Mouse (Mus musculus): Measurements from ENCODE around the gene Anapc15. TPM values are rescaled to one million over a fixed set of nuclear protein-coding genes. Genes with fewer than 3 reads are reported as not detected.
"Not testable (repeated sequence)": the region's sequence is repeated elsewhere in the genome, so short reads cannot be mapped to it uniquely, and the experiment has no call there.

Anapc15 gene
- polyA plus RNA-seq, 1 experiment from 2014 or later: 66.3 TPM

DNA sequence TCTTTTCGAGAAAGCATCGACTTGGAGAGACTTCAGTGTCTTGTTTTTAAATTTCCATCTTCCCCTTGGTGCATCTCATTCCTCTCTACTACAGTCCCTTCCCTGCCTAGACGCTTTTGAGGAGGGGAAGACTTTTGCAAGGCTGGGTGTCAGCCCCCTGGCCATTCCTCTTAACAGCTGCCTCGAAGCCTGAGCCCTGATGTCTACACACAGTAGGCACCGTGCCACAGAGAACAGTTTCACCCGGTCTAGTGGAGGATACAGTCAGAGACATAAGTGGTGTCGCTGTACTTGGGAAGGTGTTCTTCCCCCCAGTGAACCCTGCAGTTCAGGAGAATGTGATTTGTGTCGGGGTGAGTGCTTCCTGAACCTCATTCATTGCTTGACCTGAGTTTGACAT is 43.2 kb downstream of the Anapc15 start:
- H3K4me3 ChIP-seq (ENCODE audit: low read length): peak overlapping the region; percentile 91
- H3K27ac ChIP-seq (ENCODE audit: low read length): peak overlapping the region; percentile 99
- ATAC-seq: no peak
- peak overlapping the region; percentile 68 for H3K4me2 ChIP-seq (ENCODE audit: low read depth, low read length)
- H3K9ac ChIP-seq (ENCODE audit: low read depth, low read length): peak overlapping the region; percentile 95
- peaks cover 21% of the 10 kb centered on the region for H3K4me1 ChIP-seq (ENCODE audit: control insufficient read depth, insufficient read depth, low read length)
- peaks cover 9% of the 10 kb centered on the region for H3K36me3 ChIP-seq (ENCODE audit: control insufficient read depth, insufficient read depth, low read length)
- H3K9me3 ChIP-seq (ENCODE audit: control insufficient read depth, low read length): no peaks in the 10 kb centered on the region
- H3K27me3 ChIP-seq (replicated peaks; ENCODE audit: control insufficient read depth, insufficient read depth, low read length): no peaks in the 10 kb centered on the region
- WGBS: 59% methylated on average over 8 of the region's 8 CpGs

DNA sequence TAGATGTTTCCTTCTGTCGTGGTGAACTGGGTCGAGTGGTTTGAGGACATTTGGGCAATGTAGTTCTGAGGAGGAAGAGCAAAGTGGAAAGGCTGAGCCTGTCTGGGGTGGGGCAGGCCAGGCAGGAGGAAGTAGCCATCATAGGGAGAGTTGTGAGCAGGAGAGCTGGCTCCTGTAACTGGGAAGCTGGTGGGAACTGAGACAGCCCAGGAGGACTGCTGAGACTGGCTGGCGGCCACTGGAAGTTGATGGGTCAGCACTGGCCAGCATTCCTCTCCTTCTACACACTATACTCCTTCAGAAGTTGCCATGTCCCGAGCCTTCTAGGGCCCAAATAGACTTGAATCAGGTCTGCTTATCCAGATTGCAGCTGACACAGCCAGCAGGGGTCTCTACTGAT is 44.9 kb downstream of the Anapc15 start:
- H3K9me3 ChIP-seq (ENCODE audit: control insufficient read depth, low read length): no peaks in the 10 kb centered on the region
- H3K4me2 ChIP-seq (ENCODE audit: low read depth, low read length): 0 out of 2 replicates have a peak overlapping the region, but pooled peaks have one; percentile 16
- no peaks in the 10 kb centered on the region for H3K27me3 ChIP-seq (replicated peaks; ENCODE audit: control insufficient read depth, insufficient read depth, low read length)
- H3K4me1 ChIP-seq (ENCODE audit: control insufficient read depth, insufficient read depth, low read length): peaks cover 21% of the 10 kb centered on the region
- peaks cover 14% of the 10 kb centered on the region for H3K36me3 ChIP-seq (ENCODE audit: control insufficient read depth, insufficient read depth, low read length)
- H3K27ac ChIP-seq (ENCODE audit: low read length): 0 out of 2 replicates have a peak overlapping the region, but pooled peaks have one; percentile 14
- H3K4me3 ChIP-seq (ENCODE audit: low read length): no peak overlapping the region
- no peak for ATAC-seq
- WGBS: 67% methylated on average over 4 of the region's 4 CpGs
- H3K9ac ChIP-seq (ENCODE audit: low read depth, low read length): 0 out of 2 replicates have a peak overlapping the region, but pooled peaks have one; percentile 22

- ATAC-seq: no peak
- H3K27me3 ChIP-seq (replicated peaks; ENCODE audit: control insufficient read depth, insufficient read depth, low read length): no peaks in the 10 kb centered on the region
- H3K4me2 ChIP-seq (ENCODE audit: low read depth, low read length): no peak overlapping the region
- H3K4me1 ChIP-seq (ENCODE audit: control insufficient read depth, insufficient read depth, low read length): peaks cover 19% of the 10 kb centered on the region
- H3K27ac ChIP-seq (ENCODE audit: low read length): no peak overlapping the region
- 88% methylated on average over 4 of the region's 4 CpGs for WGBS
- H3K4me3 ChIP-seq (ENCODE audit: low read length): no peak overlapping the region
- H3K9ac ChIP-seq (ENCODE audit: low read depth, low read length): no peak overlapping the region
- peaks cover 18% of the 10 kb centered on the region for H3K36me3 ChIP-seq (ENCODE audit: control insufficient read depth, insufficient read depth, low read length)
- no peaks in the 10 kb centered on the region for H3K9me3 ChIP-seq (ENCODE audit: control insufficient read depth, low read length)
Observed at GRCm38 (mm10) chr7:101910138-101910537, 46.6 kb downstream of the Anapc15 start.

- H3K36me3 ChIP-seq (ENCODE audit: control insufficient read depth, insufficient read depth, low read length): peaks cover 18% of the 10 kb centered on the region
- ATAC-seq: no peak
Observed at GRCm38 (mm10) chr7:101911982-101912381, 48.5 kb downstream of the Anapc15 start.

GRCm38 (mm10) chr7:101918071-101918470 is 54.6 kb downstream of the Anapc15 start:
- no peak overlapping the region for H3K4me2 ChIP-seq (ENCODE audit: low read depth, low read length)
- peaks cover 7% of the 10 kb centered on the region; the same call in 1 of the 2 replicates for H3K36me3 ChIP-seq (ENCODE audit: control insufficient read depth, insufficient read depth, low read length)
- ATAC-seq: peak; percentile 64
- H3K9ac ChIP-seq (ENCODE audit: low read depth, low read length): no peak overlapping the region
- no peaks in the 10 kb centered on the region for H3K27me3 ChIP-seq (replicated peaks; ENCODE audit: control insufficient read depth, insufficient read depth, low read length)
- WGBS: 16% methylated on average over 1 of the region's 1 CpGs
- H3K27ac ChIP-seq (ENCODE audit: low read length): no peak overlapping the region
- no peaks in the 10 kb centered on the region for H3K4me1 ChIP-seq (ENCODE audit: control insufficient read depth, insufficient read depth, low read length)
- H3K9me3 ChIP-seq (ENCODE audit: control insufficient read depth, low read length): no peaks in the 10 kb centered on the region
- no peak overlapping the region for H3K4me3 ChIP-seq (ENCODE audit: low read length)

More at GRCm38 (mm10) chr7:101911982-101912381, 48.5 kb downstream of the Anapc15 start:
- no peaks in the 10 kb centered on the region for H3K27me3 ChIP-seq (replicated peaks; ENCODE audit: control insufficient read depth, insufficient read depth, low read length)
- no peak overlapping the region for H3K27ac ChIP-seq (ENCODE audit: low read length)
- 71% methylated on average over 3 of the region's 3 CpGs for WGBS
- H3K9me3 ChIP-seq (ENCODE audit: control insufficient read depth, low read length): no peaks in the 10 kb centered on the region
- no peak overlapping the region for H3K4me2 ChIP-seq (ENCODE audit: low read depth, low read length)
- H3K9ac ChIP-seq (ENCODE audit: low read depth, low read length): no peak overlapping the region
- H3K4me3 ChIP-seq (ENCODE audit: low read length): no peak overlapping the region
- H3K4me1 ChIP-seq (ENCODE audit: control insufficient read depth, insufficient read depth, low read length): peaks cover 11% of the 10 kb centered on the region

GRCm38 (mm10) chr7:101925892-101926291 is 62.4 kb downstream of the Anapc15 start:
- not testable (repeated sequence) for H3K4me1 ChIP-seq (ENCODE audit: control insufficient read depth, insufficient read depth, low read length); H3K27me3 ChIP-seq (replicated peaks; ENCODE audit: control insufficient read depth, insufficient read depth, low read length); H3K9ac ChIP-seq (ENCODE audit: low read depth, low read length); H3K9me3 ChIP-seq (ENCODE audit: control insufficient read depth, low read length); H3K27ac ChIP-seq (ENCODE audit: low read length); ATAC-seq; H3K4me2 ChIP-seq (ENCODE audit: low read depth, low read length); H3K4me3 ChIP-seq (ENCODE audit: low read length); H3K36me3 ChIP-seq (ENCODE audit: control insufficient read depth, insufficient read depth, low read length)

- 83% methylated on average over 3 of the region's 3 CpGs for WGBS
Observed at GRCm38 (mm10) chr7:101928093-101928492, 64.6 kb downstream of the Anapc15 start.

DNA sequence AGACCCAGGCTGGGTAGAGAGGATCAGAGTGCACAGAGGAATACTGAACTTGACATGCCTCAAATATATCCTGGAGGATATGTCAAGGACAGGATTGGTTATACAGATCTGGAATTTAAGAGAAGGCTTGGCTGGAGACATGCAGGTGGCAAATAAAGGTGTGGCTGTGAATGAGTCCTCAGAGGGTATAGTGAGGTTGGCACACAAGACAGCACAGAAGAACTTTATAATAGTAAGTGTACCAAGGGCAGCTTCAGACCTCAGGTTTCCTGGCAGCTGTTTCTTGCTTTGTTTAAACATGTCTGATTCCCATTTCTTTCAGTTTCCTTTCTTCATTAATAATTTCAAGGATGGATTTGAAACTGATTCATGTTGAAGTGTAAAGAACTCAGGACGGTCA is 69.0 kb downstream of the Anapc15 start:
- Histone ChIP-seq H3K36me3 (ENCODE audit: control insufficient read depth, insufficient read depth, low read length) (no peaks in the 10 kb centered on the region), H3K4me3 (ENCODE audit: low read length) (no peak overlapping the region; the same call in 1 of the 2 replicates), H3K4me2 (ENCODE audit: low read depth, low read length) (peak overlapping the region; percentile 27), H3K9me3 (ENCODE audit: control insufficient read depth, low read length) (no peaks in the 10 kb centered on the region), H3K9ac (ENCODE audit: low read depth, low read length) (no peak overlapping the region), H3K27me3 (replicated peaks; ENCODE audit: control insufficient read depth, insufficient read depth, low read length) (no peaks in the 10 kb centered on the region), H3K4me1 (ENCODE audit: control insufficient read depth, insufficient read depth, low read length) (peaks cover 12% of the 10 kb centered on the region), H3K27ac (ENCODE audit: low read length) (peak overlapping the region; percentile 37; the same call in 1 of the 2 replicates)
- 71% methylated on average over 1 of the region's 1 CpGs for WGBS
- ATAC-seq: no peak

More at GRCm38 (mm10) chr7:101928093-101928492, 64.6 kb downstream of the Anapc15 start:
- no peaks in the 10 kb centered on the region for H3K27me3 ChIP-seq (replicated peaks; ENCODE audit: control insufficient read depth, insufficient read depth, low read length)
- H3K4me3 ChIP-seq (ENCODE audit: low read length): no peak overlapping the region
- no peak overlapping the region for H3K9ac ChIP-seq (ENCODE audit: low read depth, low read length)
- ATAC-seq: no peak
- H3K36me3 ChIP-seq (ENCODE audit: control insufficient read depth, insufficient read depth, low read length): no peaks in the 10 kb centered on the region
- H3K27ac ChIP-seq (ENCODE audit: low read length): no peak overlapping the region
- H3K4me2 ChIP-seq (ENCODE audit: low read depth, low read length): no peak overlapping the region
- peaks cover 7% of the 10 kb centered on the region for H3K4me1 ChIP-seq (ENCODE audit: control insufficient read depth, insufficient read depth, low read length)
- no peaks in the 10 kb centered on the region for H3K9me3 ChIP-seq (ENCODE audit: control insufficient read depth, low read length)

- WGBS: 3% methylated on average over 15 of the region's 15 CpGs
- no peaks in the 10 kb centered on the region for H3K36me3 ChIP-seq (ENCODE audit: control insufficient read depth, insufficient read depth, low read length)
- peak overlapping the region; percentile 75 for H3K9ac ChIP-seq (ENCODE audit: low read depth, low read length)
- peaks cover 12% of the 10 kb centered on the region for H3K4me1 ChIP-seq (ENCODE audit: control insufficient read depth, insufficient read depth, low read length)
- no peaks in the 10 kb centered on the region for H3K9me3 ChIP-seq (ENCODE audit: control insufficient read depth, low read length)
- peak; percentile 52 for ATAC-seq
- H3K27me3 ChIP-seq (replicated peaks; ENCODE audit: control insufficient read depth, insufficient read depth, low read length): no peaks in the 10 kb centered on the region
- peak overlapping the region; percentile 73 for H3K4me3 ChIP-seq (ENCODE audit: low read length)
- peak overlapping the region; percentile 78 for H3K4me2 ChIP-seq (ENCODE audit: low read depth, low read length)
- peak overlapping the region; percentile 82 for H3K27ac ChIP-seq (ENCODE audit: low read length)
Observed at GRCm38 (mm10) chr7:101933300-101933699, 69.8 kb downstream of the Anapc15 start.

DNA sequence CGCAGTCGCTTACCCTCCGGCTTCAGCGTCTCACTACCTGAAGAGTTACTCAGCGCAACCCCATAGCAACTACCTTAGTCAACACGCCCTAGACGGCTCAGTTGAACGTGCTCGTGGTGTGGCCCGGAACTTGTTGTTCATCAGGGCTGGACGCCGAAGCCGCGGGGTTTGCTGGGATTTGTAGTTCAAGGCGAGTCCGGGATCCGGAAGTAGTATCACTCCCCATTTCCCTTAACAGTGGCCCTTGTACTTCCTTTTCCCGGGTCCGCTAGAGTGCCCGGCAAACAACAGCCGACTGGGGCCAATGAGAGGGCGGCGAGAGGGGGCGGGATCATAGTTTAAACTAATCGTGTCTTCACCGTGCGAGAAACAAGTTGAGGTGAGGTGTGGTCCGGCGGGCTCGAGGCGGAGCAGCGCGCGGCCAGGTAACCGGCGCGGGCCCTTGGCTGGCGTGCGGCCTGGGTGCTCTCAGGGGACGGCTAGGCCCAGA is 70.3 kb downstream of the Anapc15 start, which contains the start of the genes Lrrc51 and Numa1:
Gene Lrrc51, minus strand, starts transcription at position 145 of the 490 bp plus-strand sequence.
Gene Numa1, plus strand, starts transcription at position 361 of the 490 bp plus-strand sequence.
- Histone ChIP-seq H3K36me3 (ENCODE audit: control insufficient read depth, insufficient read depth, low read length) (no peaks in the 10 kb centered on the region), H3K4me3 (ENCODE audit: low read length) (peak within 1 kb of the TSS; percentile 73), H3K27ac (ENCODE audit: low read length) (peak within 1 kb of the TSS; percentile 82), H3K9me3 (ENCODE audit: control insufficient read depth, low read length) (no peaks in the 10 kb centered on the region), H3K4me2 (ENCODE audit: low read depth, low read length) (peak within 1 kb of the TSS; percentile 78), H3K4me1 (ENCODE audit: control insufficient read depth, insufficient read depth, low read length) (peaks cover 12% of the 10 kb centered on the region), H3K9ac (ENCODE audit: low read depth, low read length) (peak within 1 kb of the TSS; percentile 81), H3K27me3 (replicated peaks; ENCODE audit: control insufficient read depth, insufficient read depth, low read length) (no peaks in the 10 kb centered on the region)
- under 1% methylated on average over 40 of the region's 40 CpGs for WGBS
- ATAC-seq: peak; percentile 99
